Mouse (Mus musculus) gastrocnemius, postnatal 14 days (tissue): Measurements from ENCODE around the gene Ncdn. TPM values are rescaled to one million over a fixed set of nuclear protein-coding genes. Genes with fewer than 3 reads are reported as not detected.
A peak's percentile ranks its signal among the peaks of the same experiment; 100 is the strongest.

Source experiments
- DNase-seq: peaks from one replicate; pipeline ENCODE4 v3.0.0; 2021; ENCODE audit warnings: mixed read lengths
- intact Hi-C: fragments of 180-260 bp; cut with DNase I; formaldehyde crosslinking; loops from one replicate; pipeline ENCODE4 v1.15.1; 2025; ENCODE audit warnings: low total_unique reads
- total RNA-seq, 2 experiments: library from RNA; stranded (reverse); gene quantifications; 2 replicates each; pipeline ENCODE4 v1.2.3; 2021

Gene Ncdn
- total RNA-seq, 2 experiments from 2014 or later, result 7.4 to 10.6 TPM

- DNase-seq, result no peak
- intact Hi-C loops, result no loop called here
Observed at GRCm38 (mm10) chr4:126754736-126755374, 1.6 kb upstream of the Ncdn start.

GRCm38 (mm10) chr4:126754231-126754611, 983 bp upstream of the Ncdn start:
- DNase-seq, result no peak
- intact Hi-C loops, result no loop called here

- DNase-seq, result no peak
- intact Hi-C loops, result no loop called here
Observed at GRCm38 (mm10) chr4:126752608-126753141, 563 bp downstream of the Ncdn start.

GRCm38 (mm10) chr4:126752024-126752607, 1.1 kb downstream of the Ncdn start:
- intact Hi-C loops, result no loop called here
- DNase-seq, result no peak

GRCm38 (mm10) chr4:126751556-126752023, 1.6 kb downstream of the Ncdn start:
- DNase-seq, result no peak
- intact Hi-C loops, result no loop called here

- no peak for DNase-seq
- intact Hi-C loops, result no loop called here
Observed at GRCm38 (mm10) chr4:126750863-126751555, 2.2 kb downstream of the Ncdn start.

- DNase-seq, result peak; percentile 79
- intact Hi-C loops, result no loop called here
Observed at GRCm38 (mm10) chr4:126750046-126750683, 3.1 kb downstream of the Ncdn start.

- DNase-seq, result no peak
- intact Hi-C loops, result loop anchor here (5.0 kb wide), 1 partner anchor 93 kb away; no protein-coding TSS in a partner anchor
Observed at GRCm38 (mm10) chr4:126749553-126749952, 3.7 kb downstream of the Ncdn start.

GRCm38 (mm10) chr4:126748381-126748780, 4.9 kb downstream of the Ncdn start:
- intact Hi-C loops, result loop anchor here (5.0 kb wide), 1 partner anchor 94 kb away; no protein-coding TSS in a partner anchor
- no peak for DNase-seq

GRCm38 (mm10) chr4:126746194-126746840, 6.9 kb downstream of the Ncdn start:
- no peak for DNase-seq
- intact Hi-C loops, result loop anchor here (5.0 kb wide), 1 partner anchor 96 kb away; no protein-coding TSS in a partner anchor

GRCm38 (mm10) chr4:126745506-126746193, 7.6 kb downstream of the Ncdn start:
- no peak for DNase-seq

GRCm38 (mm10) chr4:126744831-126745230, 8.4 kb downstream of the Ncdn start:
- DNase-seq, result peak; percentile 65
- intact Hi-C loops, result loop anchor here (5.0 kb wide), 2 partner anchors 97 to 143 kb away; no protein-coding TSS in a partner anchor

More at GRCm38 (mm10) chr4:126745506-126746193, 7.6 kb downstream of the Ncdn start:
- intact Hi-C loops, result loop anchor here (5.0 kb wide), 1 partner anchor 97 kb away; no protein-coding TSS in a partner anchor

- intact Hi-C loops, result loop anchor here (5.0 kb wide), 1 partner anchor 141 kb away; no protein-coding TSS in a partner anchor
- no peak for DNase-seq
Observed at GRCm38 (mm10) chr4:126743713-126744112, 9.5 kb downstream of the Ncdn start.

GRCm38 (mm10) chr4:126742976-126743375, 10.3 kb downstream of the Ncdn start:
- intact Hi-C loops, result loop anchor here (5.0 kb wide), 1 partner anchor 141 kb away; no protein-coding TSS in a partner anchor
- no peak for DNase-seq

GRCm38 (mm10) chr4:126741448-126741847, 11.8 kb downstream of the Ncdn start:
- intact Hi-C loops, result loop anchor here (5.0 kb wide), 1 partner anchor 139 kb away; no protein-coding TSS in a partner anchor
- peak; percentile 67 for DNase-seq

- intact Hi-C loops, result loop anchor here (5.0 kb wide), 1 partner anchor 138 kb away; no protein-coding TSS in a partner anchor
- no peak for DNase-seq
Observed at GRCm38 (mm10) chr4:126739966-126740676, 13.1 kb downstream of the Ncdn start.

- intact Hi-C loops, result no loop called here
- DNase-seq, result peak; percentile 34
Observed at GRCm38 (mm10) chr4:126736001-126736414, 17.2 kb downstream of the Ncdn start, which contains the start of gene Tfap2e. Tfap2e (minus strand) TSS chr4:126736240.
